Mouse (Mus musculus) MEL (cell line): ENCODE results near the gene Rnf169. TPM values are rescaled to one million over a fixed set of nuclear protein-coding genes. Genes with fewer than 3 reads are reported as not detected.

Experiments used
- DNase-seq: peaks from one replicate; pipeline ENCODE4 v3.0.0; 2011; ENCODE audit warnings: low read depth, low spot score
- H3K27ac ChIP-seq: 2 replicates; pipeline ENCODE4 v1.5.1; 2012; ENCODE audit warnings: low read depth, mild to moderate bottlenecking, control low read depth, low read length, moderate library complexity; ENCODE audit not compliant: control insufficient read depth
- H3K27me3 ChIP-seq, 2 experiments: fragments of 150-350 bp in 1 of 2; sonication (generic) in 1 of 2; 2 replicates each; pipeline ENCODE4 v1.6.1; 2012; ENCODE audit warnings: low read length in 2 of 2, mild to moderate bottlenecking in 2 of 2, improper control_type of control experiment in 1 of 2, moderate library complexity in 1 of 2; ENCODE audit not compliant: insufficient read depth in 2 of 2, control insufficient read depth in 1 of 2
- H3K36me3 ChIP-seq, 2 experiments: 2 replicates each; pipeline ENCODE4 v1.6.1; 2012 to 2014; ENCODE audit warnings: low read length in 2 of 2, improper control_type of control experiment in 1 of 2, inconsistent platforms in 1 of 2, mild to moderate bottlenecking in 1 of 2; ENCODE audit not compliant: insufficient read depth in 2 of 2, control insufficient read depth in 1 of 2
- H3K4me1 ChIP-seq, 2 experiments: fragments of 150-350 bp in 1 of 2; sonication (generic) in 1 of 2; 2 replicates each; pipeline ENCODE4 v1.6.1; 2012; ENCODE audit warnings: low read length in 2 of 2, improper control_type of control experiment in 1 of 2, mild to moderate bottlenecking in 1 of 2; ENCODE audit not compliant: insufficient read depth in 2 of 2, control insufficient read depth in 1 of 2
- H3K4me3 ChIP-seq, 2 experiments: fragments of 150-350 bp in 1 of 2; sonication (generic) in 1 of 2; 2 replicates each; pipeline ENCODE4 v1.5.1; 2012; ENCODE audit warnings: low read depth in 2 of 2, low read length in 2 of 2, mild to moderate bottlenecking in 2 of 2, moderate library complexity in 2 of 2, control low read depth in 1 of 2, improper control_type of control experiment in 1 of 2; ENCODE audit not compliant: control insufficient read depth in 1 of 2, insufficient read depth in 1 of 2
- H3K79me2 ChIP-seq: 2 replicates; pipeline ENCODE4 v1.6.1; 2012; ENCODE audit warnings: mild to moderate bottlenecking, low read length, moderate library complexity; ENCODE audit not compliant: control insufficient read depth, poor library complexity, insufficient read depth
- H3K9ac ChIP-seq: 2 replicates; pipeline ENCODE4 v1.6.1; 2012; ENCODE audit warnings: low read depth, mild to moderate bottlenecking, control low read depth, low read length, moderate library complexity; ENCODE audit not compliant: control insufficient read depth, poor library complexity, severe bottlenecking
- H3K9me3 ChIP-seq: fragments of 150-350 bp; sonication (generic); replicated peaks from 2 replicates; pipeline ENCODE4 v1.6.1; 2012; ENCODE audit warnings: mild to moderate bottlenecking, low read length, improper control_type of control experiment, moderate library complexity; ENCODE audit not compliant: insufficient read depth
- BHLHE40 ChIP-seq: IDR thresholded peaks from 2 replicates; pipeline ENCODE4 v1.6.1; 2012; ENCODE audit warnings: low read depth, mild to moderate bottlenecking, inconsistent platforms, low read length, improper control_type of control experiment, borderline replicate concordance
- CHD1 ChIP-seq: IDR thresholded peaks from 2 replicates; pipeline ENCODE4 v1.6.1; 2012; ENCODE audit warnings: low read depth, mild to moderate bottlenecking, inconsistent platforms, low read length, improper control_type of control experiment
- CTCF ChIP-seq, 3 experiments: IDR thresholded peaks in 2 of 3; conservative IDR thresholded peaks in 1 of 3; 2 replicates each; pipeline ENCODE4 v1.5.1; 2011 to 2012; ENCODE audit warnings: low read length in 3 of 3, low read depth in 2 of 3, mild to moderate bottlenecking in 2 of 3, improper control_type of control experiment in 1 of 3, inconsistent platforms in 1 of 3, mixed read lengths in 1 of 3, moderate library complexity in 1 of 3; ENCODE audit not compliant: control insufficient read depth in 1 of 3, insufficient read depth in 1 of 3, poor library complexity in 1 of 3, severe bottlenecking in 1 of 3
- ELF1 ChIP-seq: IDR thresholded peaks from 2 replicates; pipeline ENCODE4 v1.6.1; 2014; ENCODE audit warnings: low read depth, mild to moderate bottlenecking, inconsistent platforms, low read length, improper control_type of control experiment, moderate library complexity
- ETS1 ChIP-seq: IDR thresholded peaks from 2 replicates; pipeline ENCODE4 v1.6.1; 2012; ENCODE audit warnings: low read depth, mild to moderate bottlenecking, inconsistent platforms, low read length, improper control_type of control experiment, moderate library complexity
- GABPA ChIP-seq: IDR thresholded peaks from 2 replicates; pipeline ENCODE4 v1.6.1; 2012; ENCODE audit warnings: low read depth, mild to moderate bottlenecking, inconsistent platforms, low read length, improper control_type of control experiment, moderate library complexity
- GATA1 ChIP-seq: IDR thresholded peaks from 2 replicates; pipeline ENCODE4 v1.6.1; 2011; ENCODE audit warnings: low read depth, low read length, improper control_type of control experiment
- MAX ChIP-seq: IDR thresholded peaks from 2 replicates; pipeline ENCODE4 v1.6.1; 2011; ENCODE audit warnings: low read length, improper control_type of control experiment
- MAZ ChIP-seq: IDR thresholded peaks from 2 replicates; pipeline ENCODE4 v1.6.1; 2012; ENCODE audit warnings: low read depth, mild to moderate bottlenecking, inconsistent platforms, low read length, improper control_type of control experiment
- MYB ChIP-seq: IDR thresholded peaks from 2 replicates; pipeline ENCODE4 v1.6.1; 2011; ENCODE audit warnings: mild to moderate bottlenecking, low read depth, low read length, improper control_type of control experiment
- NELFE ChIP-seq: IDR thresholded peaks from 2 replicates; pipeline ENCODE4 v1.6.1; 2011; ENCODE audit warnings: low read depth, low read length, improper control_type of control experiment
- RAD21 ChIP-seq: IDR thresholded peaks from 2 replicates; pipeline ENCODE4 v1.6.1; 2011; ENCODE audit warnings: mild to moderate bottlenecking, low read depth, low read length, improper control_type of control experiment
- RCOR1 ChIP-seq: IDR thresholded peaks from 2 replicates; pipeline ENCODE4 v1.6.1; 2012; ENCODE audit warnings: low read depth, mild to moderate bottlenecking, inconsistent platforms, low read length, improper control_type of control experiment
- SIN3A ChIP-seq: IDR thresholded peaks from 2 replicates; pipeline ENCODE4 v1.6.1; 2012; ENCODE audit warnings: low read length, improper control_type of control experiment, inconsistent platforms
- SMC3 ChIP-seq: IDR thresholded peaks from 2 replicates; pipeline ENCODE4 v1.6.1; 2011; ENCODE audit warnings: low read depth, low read length, improper control_type of control experiment
- TBP ChIP-seq: IDR thresholded peaks from 2 replicates; pipeline ENCODE4 v1.8.0; 2011; ENCODE audit warnings: low read depth, low read length, improper control_type of control experiment
- TCF12 ChIP-seq: IDR thresholded peaks from 2 replicates; pipeline ENCODE4 v1.6.1; 2014; ENCODE audit warnings: low read depth, mild to moderate bottlenecking, inconsistent platforms, low read length, improper control_type of control experiment, moderate library complexity
- UBTF ChIP-seq: IDR thresholded peaks from 2 replicates; pipeline ENCODE4 v1.6.1; 2012; ENCODE audit warnings: low read depth, mild to moderate bottlenecking, inconsistent platforms, low read length, improper control_type of control experiment, moderate library complexity, borderline replicate concordance; ENCODE audit not compliant: insufficient read depth
- USF2 ChIP-seq, 2 experiments: IDR thresholded peaks; 2 replicates each; pipeline ENCODE4 v1.6.1; 2011 to 2012; ENCODE audit warnings: improper control_type of control experiment in 2 of 2, low read length in 2 of 2, borderline replicate concordance in 1 of 2, inconsistent platforms in 1 of 2, low read depth in 1 of 2, mild to moderate bottlenecking in 1 of 2; ENCODE audit not compliant: insufficient read depth in 1 of 2
- ZC3H11A ChIP-seq: IDR thresholded peaks from 2 replicates; pipeline ENCODE4 v1.6.1; 2012; ENCODE audit warnings: low read depth, mild to moderate bottlenecking, inconsistent platforms, low read length, improper control_type of control experiment
- polyA plus RNA-seq, 2 experiments: library from polyadenylated mRNA; stranded (reverse) in 1 of 2; unstranded in 1 of 2; fragments of >175 nt in 1 of 2; fragments of >200 nt in 1 of 2; gene quantifications; 2 replicates each; pipeline versions ENCODE4 v1.2.1 to v1.2.4; 2012; ENCODE audit warnings: low replicate concordance in 2 of 2, low read depth in 1 of 2; ENCODE audit not compliant: insufficient read length in 2 of 2, insufficient read depth in 1 of 2, missing spikeins in 1 of 2
- total RNA-seq: library from RNA; depleted of rRNA; stranded (reverse); fragments of 300-350 nt; gene quantifications from 2 replicates; pipeline ENCODE4 v1.2.3, GENCODE M21; 2012

Gene Rnf169
- total and polyA plus RNA-seq, 3 experiments, result 6.2 to 7.2 TPM; not detected in 1

GRCm38 (mm10) chr7:99876345-99876744, 103.9 kb downstream of the Rnf169 start:
- Histone ChIP-seq H3K79me2 (no peaks in the 10 kb centered on the region), H3K36me3 (peaks cover 0 to 13% of the 10 kb centered on the region in 2 experiments; a peak in 2 of 4 replicates), H3K9me3 (no peaks in the 10 kb centered on the region), H3K4me1 (peaks cover 11 to 15% of the 10 kb centered on the region in 2 experiments), H3K9ac (no peak overlapping the region), H3K27ac (no peak overlapping the region), H3K4me3 (no peak overlapping the region), H3K27me3 (no peaks in the 10 kb centered on the region)
- peak; percentile 91 for DNase-seq
- TF ChIP-seq RAD21, result peak; percentile 89
- no peak for TF ChIP-seq BHLHE40
- peak; percentile 91 for TF ChIP-seq ZC3H11A
- 0 out of 2 replicates have a peak, but pooled peaks have one; percentile 20 for TF ChIP-seq GATA1
- peak; percentile 78 to 89 (median 81) for TF ChIP-seq CTCF (IDR thresholded peaks at IDR 0.05 in 2 of 3, conservative IDR thresholded peaks at IDR 0.05 in 1 of 3; ENCODE audit: control insufficient read depth in 1 of 3, insufficient read depth in 1 of 3, low read depth in 2 of 3, low read length in 3 of 3, poor library complexity in 1 of 3, severe bottlenecking in 1 of 3)
- peak; percentile 44; the same call in 1 of the 2 replicates for TF ChIP-seq SIN3A
- no peak for TF ChIP-seq ETS1
- peak; percentile 91 for TF ChIP-seq SMC3
- TF ChIP-seq MYB, result no peak

DNA sequence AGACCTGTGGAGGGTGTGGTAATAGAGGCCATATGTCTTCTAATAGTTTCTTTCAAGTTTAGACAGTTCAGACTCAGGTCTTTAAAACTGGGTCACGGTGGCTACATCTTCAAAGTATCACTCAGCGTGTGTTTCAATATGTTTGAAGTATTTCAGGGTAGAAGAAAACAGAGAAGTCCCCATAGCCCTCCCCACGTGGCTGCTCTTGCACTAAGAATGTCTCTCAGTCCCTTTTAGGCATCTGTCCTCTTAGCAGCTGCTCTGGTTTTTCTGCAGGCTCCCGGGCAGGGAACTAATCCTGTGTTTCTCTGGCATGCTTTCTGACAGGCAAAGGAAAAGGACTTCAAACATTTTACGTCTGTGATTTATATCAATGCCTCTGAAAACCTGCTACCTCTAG, 104.4 kb downstream of the Rnf169 start:
- no peaks in the 10 kb centered on the region for H3K79me2 ChIP-seq
- TF ChIP-seq UBTF (no peak), NELFE (no peak), ELF1 (no peak), TCF12 (no peak), RCOR1 (no peak), MAX (no peak), CHD1 (no peak), TBP (no peak), GABPA (no peak), USF2 (IDR thresholded peaks at IDR 0.05; ENCODE audit: borderline replicate concordance in 1 of 2, insufficient read depth in 1 of 2, low read depth in 1 of 2, low read length in 2 of 2) (no peak), MAZ (no peak), ZC3H11A (no peak)
- H3K9ac ChIP-seq, result no peak overlapping the region
- H3K27ac ChIP-seq, result no peak overlapping the region
- H3K36me3 ChIP-seq, result peaks cover 0 to 13% of the 10 kb centered on the region in 2 experiments; a peak in 2 of 4 replicates
- no peak for DNase-seq
- no peaks in the 10 kb centered on the region for H3K9me3 ChIP-seq
- no peaks in the 10 kb centered on the region for H3K27me3 ChIP-seq
- no peak overlapping the region for H3K4me3 ChIP-seq
- peaks cover 11 to 15% of the 10 kb centered on the region in 2 experiments for H3K4me1 ChIP-seq
